ENCODE assay signal across 12 mouse cellular contexts in the genomic region with DNA sequence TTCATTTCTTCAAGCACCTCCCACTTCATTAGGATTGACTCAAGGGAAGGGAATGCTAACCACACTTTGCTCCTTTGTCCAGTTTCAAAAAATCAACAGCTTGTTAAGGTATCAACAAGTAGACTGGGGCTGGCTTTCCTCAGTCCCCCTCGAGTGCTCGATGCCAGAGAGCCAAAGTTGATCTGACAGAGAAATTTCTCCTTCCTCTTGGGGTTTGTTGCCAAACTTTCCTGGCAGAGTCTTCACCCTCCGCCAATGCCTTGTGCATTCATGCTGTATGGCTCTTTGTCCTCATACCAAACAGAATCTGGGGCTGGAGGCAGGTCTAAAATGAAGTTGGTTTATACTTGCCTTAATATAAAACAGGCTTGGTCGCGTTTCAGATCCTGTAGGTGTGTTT.
DNase-seq lines count a peak whose midpoint lies in the region; ATAC-seq and TF ChIP-seq lines count a peak whose summit lies in the region.
"Had no signal": no experiment of that assay in that cellular context is flagged by ENCODE, and none has a peak within 500 bp of the region (broad histone marks: within the 10 kb centered on the region; RNA-seq: fewer than 3 reads in every experiment).

No protein-coding gene starts in this region.

- no peaks in the 10 kb centered on the region for H3K4me1 ChIP-seq in hindbrain, postnatal 0 days (ENCODE audit: insufficient read depth, low read length)
- peaks cover 4% of the 10 kb centered on the region; the same call in 1 of the 2 replicates for H3K4me1 ChIP-seq in hindbrain, embryonic 11.5 days (replicated peaks; ENCODE audit: control insufficient read depth, insufficient read depth, low read length)
- peaks cover 13% of the 10 kb centered on the region for H3K4me1 ChIP-seq in stomach, embryonic 16.5 days (ENCODE audit: control insufficient read depth, insufficient read depth, low read length)
- no peaks in the 10 kb centered on the region for H3K4me1 ChIP-seq in stomach, postnatal 0 days (replicated peaks; ENCODE audit: control insufficient read depth, insufficient read depth)
- peaks cover 26% of the 10 kb centered on the region for H3K4me1 ChIP-seq in forebrain, embryonic 13.5 days

- no peak overlapping the region for H3K4me3 ChIP-seq in hindbrain, postnatal 0 days (ENCODE audit: low read length)
- no peak overlapping the region for H3K4me3 ChIP-seq in hindbrain, embryonic 11.5 days (ENCODE audit: low read depth, low read length)
- H3K4me3 ChIP-seq in stomach, embryonic 16.5 days (replicated peaks; ENCODE audit: low read length), result no peak overlapping the region
- no peak overlapping the region for H3K4me3 ChIP-seq in stomach, postnatal 0 days (ENCODE audit: low read depth, low read length)
- no peak overlapping the region for H3K4me3 ChIP-seq in forebrain, embryonic 13.5 days
- H3K4me3 ChIP-seq: neural tube, embryonic 12.5 days had no signal

- DNase-seq in hindbrain, postnatal 0 days (ENCODE audit: low spot score), result peak; percentile 58
- no peak for DNase-seq in hindbrain, embryonic 11.5 days (ENCODE audit: low spot score)
- no peak for DNase-seq in stomach, postnatal 0 days (ENCODE audit: low spot score)
- DNase-seq in thymus, postnatal 10 days (ENCODE audit: low spot score in 2 of 2), result no peak
- DNase-seq in urinary bladder, postnatal 25 days (ENCODE audit: low spot score), result no peak
- DNase-seq: cerebellum, adult 9-11 months; kidney, postnatal 4 days; thymus, adult 18-20 months had no signal

- H3K4me2 ChIP-seq in hindbrain, postnatal 0 days (ENCODE audit: low read depth, low read length), result no peak overlapping the region
- no peak overlapping the region for H3K4me2 ChIP-seq in hindbrain, embryonic 11.5 days (replicated peaks; ENCODE audit: low read depth, low read length)
- no peak overlapping the region for H3K4me2 ChIP-seq in stomach, embryonic 16.5 days (ENCODE audit: low read depth, low read length)
- H3K4me2 ChIP-seq in stomach, postnatal 0 days (replicated peaks; ENCODE audit: low read depth), result no peak overlapping the region; the same call in 1 of the 2 replicates
- no peak overlapping the region; the same call in 1 of the 2 replicates for H3K4me2 ChIP-seq in forebrain, embryonic 13.5 days
- H3K4me2 ChIP-seq: neural tube, embryonic 12.5 days had no signal

- peak overlapping the region; percentile 27; the same call in 1 of the 2 replicates for H3K27ac ChIP-seq in hindbrain, postnatal 0 days
- no peak overlapping the region for H3K27ac ChIP-seq in hindbrain, embryonic 11.5 days (ENCODE audit: low read depth, low read length)
- H3K27ac ChIP-seq in stomach, embryonic 16.5 days (ENCODE audit: low read length), result 0 out of 2 replicates have a peak overlapping the region, but pooled peaks have one; percentile 21
- no peak overlapping the region for H3K27ac ChIP-seq in stomach, postnatal 0 days (replicated peaks)
- peak overlapping the region; percentile 77; the same call in 1 of the 2 replicates for H3K27ac ChIP-seq in forebrain, embryonic 13.5 days
- H3K27ac ChIP-seq: liver, embryonic 14.5 days; neural tube, embryonic 12.5 days had no signal

- no peak overlapping the region for H3K9ac ChIP-seq in hindbrain, postnatal 0 days (replicated peaks; ENCODE audit: low read length)
- H3K9ac ChIP-seq in hindbrain, embryonic 11.5 days (ENCODE audit: low read depth, low read length), result no peak overlapping the region
- H3K9ac ChIP-seq in stomach, embryonic 16.5 days (ENCODE audit: low read length), result no peak overlapping the region
- no peak overlapping the region for H3K9ac ChIP-seq in stomach, postnatal 0 days (ENCODE audit: low read length)
- H3K9ac ChIP-seq in forebrain, embryonic 13.5 days, result no peak overlapping the region
- H3K9ac ChIP-seq: liver, embryonic 14.5 days; neural tube, embryonic 12.5 days had no signal

- WGBS in hindbrain, postnatal 0 days, result 51% methylated on average over 5 of the region's 5 CpGs
- 81% methylated on average over 5 of the region's 5 CpGs for WGBS in hindbrain, embryonic 11.5 days
- WGBS in stomach, embryonic 16.5 days, result 58% methylated on average over 5 of the region's 5 CpGs
- 44% methylated on average over 5 of the region's 5 CpGs for WGBS in stomach, postnatal 0 days
- 36% methylated on average over 5 of the region's 5 CpGs for WGBS in forebrain, embryonic 13.5 days

- no peaks in the 10 kb centered on the region for H3K27me3 ChIP-seq in hindbrain, postnatal 0 days (ENCODE audit: insufficient read depth, low read length)
- H3K27me3 ChIP-seq in hindbrain, embryonic 11.5 days (ENCODE audit: control insufficient read depth, insufficient read depth, low read length), result no peaks in the 10 kb centered on the region
- no peaks in the 10 kb centered on the region for H3K27me3 ChIP-seq in stomach, embryonic 16.5 days (ENCODE audit: control insufficient read depth, insufficient read depth, low read length)
- H3K27me3 ChIP-seq in stomach, postnatal 0 days (ENCODE audit: control insufficient read depth, insufficient read depth, low read length), result no peaks in the 10 kb centered on the region
- H3K27me3 ChIP-seq in forebrain, embryonic 13.5 days, result no peaks in the 10 kb centered on the region
- H3K27me3 ChIP-seq: neural tube, embryonic 12.5 days had no signal

- TF ChIP-seq EP300 in stomach, postnatal 0 days (optimal IDR thresholded peaks at IDR 0.05), result no peak

- H3K36me3 ChIP-seq in hindbrain, postnatal 0 days (ENCODE audit: insufficient read depth, low read length), result no peaks in the 10 kb centered on the region
- H3K36me3 ChIP-seq in hindbrain, embryonic 11.5 days (ENCODE audit: control insufficient read depth, insufficient read depth, low read length), result no peaks in the 10 kb centered on the region
- no peaks in the 10 kb centered on the region for H3K36me3 ChIP-seq in stomach, embryonic 16.5 days (ENCODE audit: control insufficient read depth, insufficient read depth, low read length)
- H3K36me3 ChIP-seq in stomach, postnatal 0 days (ENCODE audit: control insufficient read depth, insufficient read depth, low read length), result no peaks in the 10 kb centered on the region
- no peaks in the 10 kb centered on the region for H3K36me3 ChIP-seq in forebrain, embryonic 13.5 days (ENCODE audit: poor library complexity, severe bottlenecking)
- H3K36me3 ChIP-seq: neural tube, embryonic 12.5 days had no signal

- no peak for TF ChIP-seq CTCF in hindbrain, postnatal 0 days (IDR thresholded peaks at IDR 0.05; ENCODE audit: low read depth)
- no peak for TF ChIP-seq CTCF in stomach, postnatal 0 days (IDR thresholded peaks at IDR 0.05; ENCODE audit: low read depth)

- no peaks in the 10 kb centered on the region for H3K9me3 ChIP-seq in hindbrain, postnatal 0 days (ENCODE audit: low read length)
- H3K9me3 ChIP-seq in hindbrain, embryonic 11.5 days (ENCODE audit: control insufficient read depth, low read length), result no peaks in the 10 kb centered on the region
- no peaks in the 10 kb centered on the region for H3K9me3 ChIP-seq in stomach, embryonic 16.5 days (replicated peaks; ENCODE audit: control insufficient read depth, low read length)
- H3K9me3 ChIP-seq in stomach, postnatal 0 days (ENCODE audit: control insufficient read depth, low read length), result no peaks in the 10 kb centered on the region
- H3K9me3 ChIP-seq in forebrain, embryonic 13.5 days (replicated peaks), result no peaks in the 10 kb centered on the region
- H3K9me3 ChIP-seq: neural tube, embryonic 12.5 days had no signal

- no peak for ATAC-seq in hindbrain, postnatal 0 days
- no peak for ATAC-seq in hindbrain, embryonic 11.5 days (ENCODE audit: low FRiP score)
- ATAC-seq in stomach, embryonic 16.5 days (ENCODE audit: insufficient read depth, low FRiP score), result no peak
- ATAC-seq in stomach, postnatal 0 days (ENCODE audit: low FRiP score, low TSS enrichment), result no peak
- peak; percentile 71 for ATAC-seq in forebrain, embryonic 13.5 days

Comparison
In these comparisons a context has a peak if more than half of its experiments do, and no peak if none do; other contexts are left out.
1. H3K27ac ChIP-seq: peak in hindbrain, postnatal 0 days (single experiment), stomach, embryonic 16.5 days (single experiment) and forebrain, embryonic 13.5 days (single experiment); none in hindbrain, embryonic 11.5 days (single experiment) and stomach, postnatal 0 days (single experiment).